Mouse (Mus musculus) midbrain, embryonic 11.5 days (tissue): ENCODE data around the gene Ptgds. TPM values are rescaled to one million over a fixed set of nuclear protein-coding genes. Genes with fewer than 3 reads are reported as not detected.

Source experiments
- ATAC-seq: fragments of 200-750 bp; cut with Nextera tagmentation; 2 replicates; pipeline ENCODE4 v1.8.0; 2017; ENCODE audit warnings: moderate TSS enrichment, moderate library complexity; ENCODE audit not compliant: low FRiP score
- DNase-seq: peaks from one replicate; pipeline ENCODE4 v3.0.0; 2015; ENCODE audit warnings: low spot score; ENCODE audit errors: missing footprints
- H3K27ac ChIP-seq: fragments of 300-500 bp; sonication (generic); 2 replicates; pipeline ENCODE4 v1.5.1; 2014; ENCODE audit warnings: low read depth, low read length
- H3K27me3 ChIP-seq: fragments of 300-500 bp; sonication (generic); 2 replicates; pipeline ENCODE4 v1.6.1; 2014; ENCODE audit warnings: mild to moderate bottlenecking, low read length, moderate library complexity, mixed read lengths; ENCODE audit not compliant: control insufficient read depth, insufficient read depth
- H3K36me3 ChIP-seq: fragments of 300-500 bp; sonication (generic); 2 replicates; pipeline ENCODE4 v1.6.1; 2014; ENCODE audit warnings: mild to moderate bottlenecking, low read length, moderate library complexity, mixed read lengths; ENCODE audit not compliant: control insufficient read depth, insufficient read depth
- H3K4me1 ChIP-seq: fragments of 300-500 bp; sonication (generic); 2 replicates; pipeline ENCODE4 v1.6.1; 2014; ENCODE audit warnings: low read length; ENCODE audit not compliant: control insufficient read depth, insufficient read depth
- H3K4me2 ChIP-seq: fragments of 300-500 bp; sonication (generic); 2 replicates; pipeline ENCODE4 v1.6.1; 2014; ENCODE audit warnings: mild to moderate bottlenecking, moderate library complexity
- H3K4me3 ChIP-seq: fragments of 300-500 bp; sonication (generic); 2 replicates; pipeline ENCODE4 v1.5.1; 2014; ENCODE audit warnings: low read depth, low read length
- H3K9ac ChIP-seq: fragments of 300-500 bp; sonication (generic); 2 replicates; pipeline ENCODE4 v1.6.1; 2014; ENCODE audit warnings: low read length
- H3K9me3 ChIP-seq: fragments of 300-500 bp; sonication (generic); 2 replicates; pipeline ENCODE4 v1.6.1; 2016; ENCODE audit warnings: low read length; ENCODE audit not compliant: control insufficient read depth
- WGBS: fragments of 180-500 bp; shearing (Covaris S2); extraction: QIAGEN DNeasy Blood & Tissue Kit; methylation state at CpG from one replicate; pipeline ENCODE4 v1.1.7; 2014; 5-methylcytosine and 5-hydroxymethylcytosine counted together
- polyA plus RNA-seq: library from polyadenylated mRNA; unstranded; fragments of >200 nt; fragmentation: Nextera tagmentation; extraction: Ambion mirVana; gene quantifications from 2 replicates; pipeline ENCODE4 v1.2.1, GENCODE M21; 2014

The Ptgds gene
- polyA plus RNA-seq, 1 experiment from 2014 or later, result not detected

GRCm38 (mm10) chr2:25468962-25469915, 607 bp downstream of the Ptgds start:
- Histone ChIP-seq H3K9ac (no peak overlapping the region), H3K27ac (no peak overlapping the region), H3K36me3 (no peaks in the 10 kb centered on the region), H3K4me1 (peaks cover 5% of the 10 kb centered on the region; the same call in 1 of the 2 replicates), H3K27me3 (no peaks in the 10 kb centered on the region), H3K4me3 (no peak overlapping the region), H3K4me2 (no peak overlapping the region), H3K9me3 (no peaks in the 10 kb centered on the region)
- no peak for DNase-seq
- WGBS, result 80% methylated on average over 10 of the region's 10 CpGs
- no peak for ATAC-seq

GRCm38 (mm10) chr2:25467606-25468303, 2.1 kb downstream of the Ptgds start:
- Histone ChIP-seq H3K36me3 (no peaks in the 10 kb centered on the region), H3K9ac (no peak overlapping the region), H3K4me3 (no peak overlapping the region), H3K27me3 (no peaks in the 10 kb centered on the region), H3K27ac (no peak overlapping the region), H3K9me3 (no peaks in the 10 kb centered on the region), H3K4me1 (peaks cover 5% of the 10 kb centered on the region; the same call in 1 of the 2 replicates), H3K4me2 (no peak overlapping the region)
- ATAC-seq (no peak), DNase-seq (peak; percentile 64)
- WGBS, result 71% methylated on average over 14 of the region's 14 CpGs

GRCm38 (mm10) chr2:25465816-25466635, 3.8 kb downstream of the Ptgds start:
- Histone ChIP-seq H3K4me2 (no peak overlapping the region), H3K36me3 (no peaks in the 10 kb centered on the region), H3K9ac (no peak overlapping the region), H3K27me3 (no peaks in the 10 kb centered on the region), H3K4me3 (no peak overlapping the region), H3K9me3 (no peaks in the 10 kb centered on the region), H3K4me1 (peaks cover 9% of the 10 kb centered on the region; the same call in 1 of the 2 replicates), H3K27ac (peak overlapping the region; percentile 12; the same call in 1 of the 2 replicates)
- WGBS, result 41% methylated on average over 10 of the region's 10 CpGs
- peak; percentile 88 for DNase-seq
- peak; percentile 73 for ATAC-seq

GRCm38 (mm10) chr2:25465256-25465655, 4.6 kb downstream of the Ptgds start:
- DNase-seq, result peak; percentile 19
- Histone ChIP-seq H3K9ac (no peak overlapping the region), H3K27ac (no peak overlapping the region), H3K4me3 (no peak overlapping the region), H3K9me3 (no peaks in the 10 kb centered on the region), H3K4me2 (no peak overlapping the region), H3K27me3 (no peaks in the 10 kb centered on the region), H3K36me3 (no peaks in the 10 kb centered on the region), H3K4me1 (peaks cover 11% of the 10 kb centered on the region)
- no peak for ATAC-seq
- 94% methylated on average over 2 of the region's 2 CpGs for WGBS

GRCm38 (mm10) chr2:25463630-25464029, 6.2 kb downstream of the Ptgds start:
- Histone ChIP-seq H3K36me3 (no peaks in the 10 kb centered on the region), H3K27ac (no peak overlapping the region), H3K9ac (no peak overlapping the region), H3K9me3 (no peaks in the 10 kb centered on the region), H3K27me3 (no peaks in the 10 kb centered on the region), H3K4me3 (no peak overlapping the region), H3K4me1 (peaks cover 15% of the 10 kb centered on the region), H3K4me2 (no peak overlapping the region)
- DNase-seq (no peak), ATAC-seq (no peak)
- WGBS, result 77% methylated on average over 3 of the region's 3 CpGs

GRCm38 (mm10) chr2:25461407-25461806, 8.4 kb downstream of the Ptgds start:
- ATAC-seq, result peak; percentile 8; the same call in 1 of the 2 replicates
- 30% methylated on average over 3 of the region's 3 CpGs for WGBS

GRCm38 (mm10) chr2:25460551-25461309, 9.1 kb downstream of the Ptgds start, which contains the start of gene Paxx:
Paxx (minus strand) TSS chr2:25461094.
- DNase-seq (peak; percentile 98), ATAC-seq (peak; percentile 89)
- H3K27ac ChIP-seq, result peak within 1 kb of the TSS; percentile 66
- no peaks in the 10 kb centered on the region for H3K36me3 ChIP-seq
- peaks cover 10% of the 10 kb centered on the region for H3K4me1 ChIP-seq
- H3K9ac ChIP-seq, result peak within 1 kb of the TSS; percentile 58
- H3K4me3 ChIP-seq, result peak within 1 kb of the TSS; percentile 51
- H3K27me3 ChIP-seq, result no peaks in the 10 kb centered on the region
- peak within 1 kb of the TSS; percentile 73 for H3K4me2 ChIP-seq
- WGBS, result under 1% methylated on average over 46 of the region's 48 CpGs
- H3K9me3 ChIP-seq, result no peaks in the 10 kb centered on the region

More at GRCm38 (mm10) chr2:25461407-25461806, 8.4 kb downstream of the Ptgds start:
- Histone ChIP-seq H3K4me2 (peak overlapping the region; percentile 73), H3K36me3 (no peaks in the 10 kb centered on the region), H3K4me3 (peak overlapping the region; percentile 51), H3K4me1 (peaks cover 14% of the 10 kb centered on the region), H3K9ac (peak overlapping the region; percentile 58), H3K9me3 (no peaks in the 10 kb centered on the region), H3K27me3 (no peaks in the 10 kb centered on the region), H3K27ac (peak overlapping the region; percentile 44; the same call in 1 of the 2 replicates)
- no peak for DNase-seq

- Histone ChIP-seq H3K27ac (peak overlapping the region; percentile 66; the same call in 1 of the 2 replicates), H3K4me1 (peaks cover 10% of the 10 kb centered on the region), H3K9me3 (no peaks in the 10 kb centered on the region), H3K27me3 (no peaks in the 10 kb centered on the region), H3K4me2 (peak overlapping the region; percentile 73), H3K9ac (peak overlapping the region; percentile 58), H3K36me3 (no peaks in the 10 kb centered on the region), H3K4me3 (peak overlapping the region; percentile 51)
- peak; percentile 25; the same call in 1 of the 2 replicates for ATAC-seq
- DNase-seq, result no peak
- 32% methylated on average over 5 of the region's 5 CpGs for WGBS
These were observed 9.7 kb downstream of the Ptgds start for GRCm38 (mm10) chr2:25460135-25460534.
